Mouse (Mus musculus) embryonic fibroblast, embryonic 13.5 days (primary cell): Measurements from ENCODE around the gene Rasgef1b.

ENCODE experiments used
- CTCF ChIP-seq: IDR thresholded peaks from 2 replicates; pipeline ENCODE4 v1.5.1; 2011; ENCODE audit warnings: mild to moderate bottlenecking, control low read depth, low read length, moderate library complexity, borderline replicate concordance; ENCODE audit not compliant: insufficient read depth
- POLR2A ChIP-seq: IDR thresholded peaks from 2 replicates; pipeline ENCODE4 v1.6.1; 2011; ENCODE audit warnings: low read depth, mild to moderate bottlenecking, control low read depth, low read length, moderate library complexity

DNA sequence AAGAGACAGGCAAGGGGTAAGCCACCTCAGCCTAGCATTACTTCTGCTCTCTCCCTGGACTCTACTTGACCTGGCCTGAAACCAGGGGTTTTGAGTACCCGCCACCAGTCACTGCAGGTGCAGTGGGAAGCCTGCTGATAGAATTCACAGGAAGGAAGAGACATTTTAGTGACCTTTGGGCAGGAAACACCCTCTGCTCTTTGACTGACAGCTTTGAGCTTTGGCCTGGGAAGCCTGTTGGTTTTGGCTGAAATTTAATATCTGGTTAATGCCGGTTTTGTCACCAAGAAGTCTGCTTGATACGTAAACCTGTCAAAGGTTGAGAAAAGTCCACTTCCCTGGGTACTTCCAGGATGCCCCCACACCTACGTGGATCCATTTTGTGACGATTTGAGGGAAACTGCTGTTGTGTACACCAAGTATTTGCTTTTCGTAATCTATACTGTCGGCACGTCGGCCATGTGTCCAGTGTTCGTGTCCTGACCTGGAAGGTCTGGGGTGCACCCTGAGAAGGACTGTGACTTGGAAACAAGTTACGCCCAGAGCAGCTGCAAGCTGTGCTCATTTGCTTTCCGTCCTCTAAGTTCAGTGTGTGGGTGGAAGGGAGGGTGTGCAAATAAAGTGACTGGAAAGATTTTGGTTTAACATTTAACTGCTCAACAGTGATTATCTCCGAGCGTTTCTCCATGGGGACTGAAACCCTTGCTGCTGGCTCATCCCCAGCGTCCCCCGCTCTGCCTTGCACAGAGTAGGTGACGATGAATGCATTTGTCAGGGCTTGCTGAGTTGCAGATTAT is 341.5 kb downstream of the Rasgef1b start:
- TF ChIP-seq CTCF (no peak), POLR2A (no peak)
